Mouse (Mus musculus) ES-Bruce4 (cell line): ENCODE results near the gene Klhl25.

Experiments used
- CTCF ChIP-seq: IDR thresholded peaks from one replicate; pipeline ENCODE4 v1.8.1; 2011; ENCODE audit warnings: low read depth, low read length
- EP300 ChIP-seq: IDR thresholded peaks from 2 replicates; pipeline ENCODE4 v1.6.1; 2011; ENCODE audit warnings: low read depth, low read length; ENCODE audit not compliant: insufficient read depth

DNA sequence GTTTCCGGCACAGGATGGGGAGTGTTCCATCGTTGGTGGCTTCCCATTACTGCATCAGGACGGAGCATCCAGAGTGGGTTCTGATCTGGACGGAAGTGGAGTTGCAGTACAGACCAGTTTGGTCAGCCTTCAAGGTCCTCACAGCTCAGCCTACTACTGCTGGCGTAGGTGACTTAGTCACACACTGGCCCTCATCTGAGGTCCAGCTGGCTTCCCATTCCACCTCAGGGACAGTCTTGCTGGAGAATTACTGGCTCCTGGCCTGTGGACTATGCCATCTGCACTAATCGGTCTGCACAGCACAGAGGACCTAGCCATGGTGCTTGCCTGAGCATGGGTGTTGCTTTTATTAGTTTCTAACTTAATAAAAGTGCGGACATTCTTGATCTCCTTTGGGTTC lies 25.6 kb downstream of the Klhl25 start:
- TF ChIP-seq CTCF (no peak), EP300 (no peak)
